Mouse (Mus musculus): ENCODE measurements around the gene Zic3.

Gene Zic3

DNA sequence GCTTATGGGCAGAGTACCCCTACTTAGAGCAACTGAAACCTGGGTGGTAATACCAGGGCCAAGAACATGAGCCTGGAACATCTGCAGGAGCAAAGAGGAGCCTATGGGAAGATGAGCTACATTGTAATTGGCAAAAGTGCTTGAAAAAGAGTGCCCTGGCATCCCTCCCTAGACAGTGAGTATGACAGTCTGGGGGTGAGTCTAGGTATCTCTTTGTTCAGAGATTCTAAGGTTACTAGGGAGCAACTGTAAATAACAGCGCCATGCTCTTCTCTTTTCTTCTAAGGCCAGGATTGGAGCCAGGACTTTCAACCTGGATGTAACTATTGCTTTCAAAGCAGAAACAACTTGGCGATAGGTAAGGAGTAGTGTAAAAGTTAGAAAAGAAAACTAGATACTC lies at the start of gene Zic3:
Zic3 (plus strand) TSS at position 301 of the 400 bp plus-strand sequence.
- no peak for DNase-seq (ENCODE audit: low read depth, low spot score)

DNA sequence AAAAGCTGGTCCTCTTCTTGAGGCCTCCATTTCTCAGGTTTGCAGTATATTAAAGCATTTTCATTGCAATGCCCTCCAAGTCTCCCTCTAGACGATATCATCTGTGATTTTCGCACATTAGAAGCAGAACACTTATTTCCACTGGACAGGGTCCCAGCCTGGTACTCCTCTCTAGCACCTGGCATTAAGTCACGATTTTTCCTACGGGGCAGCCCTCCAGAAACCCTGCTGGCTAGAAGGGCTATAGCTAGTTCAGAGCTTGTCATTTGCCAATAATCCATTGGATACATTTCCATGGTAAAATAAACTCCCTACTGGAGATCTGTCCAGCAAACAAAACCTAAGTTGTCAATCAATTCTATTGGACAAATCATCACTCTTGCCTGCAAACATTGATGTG lies 40.1 kb upstream of the Zic3 start:
- DNase-seq (ENCODE audit: low read depth, low spot score): no peak

DNA sequence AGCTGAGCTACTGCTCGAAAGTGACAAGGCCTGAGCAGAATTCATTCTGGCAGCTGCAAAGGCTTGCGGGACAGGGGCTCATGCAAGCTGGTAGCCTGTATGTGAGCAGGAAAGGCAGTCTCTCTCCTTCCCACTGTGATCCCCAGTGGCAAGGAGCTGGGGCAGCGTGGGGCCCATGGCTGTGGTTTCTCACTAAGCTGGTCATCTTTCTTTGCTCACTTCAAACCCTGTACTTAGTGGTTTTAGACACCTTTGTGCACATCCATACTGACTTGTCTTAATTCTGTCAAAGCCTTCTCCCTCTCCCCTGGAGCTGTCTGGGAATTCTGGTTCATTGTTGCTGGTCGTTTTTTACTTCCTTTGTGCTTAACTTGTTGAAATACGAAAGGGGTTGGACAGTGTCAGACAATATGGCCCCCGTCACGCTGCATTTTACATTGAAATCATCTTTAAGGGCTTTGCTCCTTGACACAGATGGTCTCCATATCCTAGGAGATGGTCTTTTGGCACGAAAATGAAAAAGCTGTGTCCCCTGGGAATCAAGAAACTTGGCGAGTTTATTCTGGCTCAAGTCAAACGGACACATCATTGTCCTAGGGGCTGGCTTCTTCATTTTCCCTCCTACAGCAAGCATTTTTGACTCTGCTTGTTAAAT lies 34.9 kb upstream of the Zic3 start:
- DNase-seq (ENCODE audit: low read depth, low spot score): no peak

DNA sequence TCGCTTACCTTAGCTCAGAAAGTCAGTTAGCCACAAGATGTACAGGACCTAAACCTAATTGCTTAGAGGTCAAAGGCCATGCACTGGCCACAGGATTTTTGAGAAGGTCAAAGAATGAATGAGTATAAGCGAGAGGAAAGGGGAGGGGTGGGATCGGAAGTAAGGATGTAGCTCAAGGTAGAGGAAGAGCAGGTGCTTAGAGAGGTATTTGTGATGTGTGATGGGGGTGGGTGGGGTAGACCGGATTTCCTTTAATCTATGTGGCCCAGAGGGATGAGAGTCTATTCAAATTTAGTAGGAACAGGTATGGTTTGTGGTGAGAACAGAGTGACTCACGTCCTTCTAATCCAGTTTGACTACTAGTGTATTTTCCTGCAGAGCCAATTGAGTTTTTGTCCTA lies 9.1 kb upstream of the Zic3 start:
- no peak for DNase-seq (ENCODE audit: low read depth, low spot score)

DNA sequence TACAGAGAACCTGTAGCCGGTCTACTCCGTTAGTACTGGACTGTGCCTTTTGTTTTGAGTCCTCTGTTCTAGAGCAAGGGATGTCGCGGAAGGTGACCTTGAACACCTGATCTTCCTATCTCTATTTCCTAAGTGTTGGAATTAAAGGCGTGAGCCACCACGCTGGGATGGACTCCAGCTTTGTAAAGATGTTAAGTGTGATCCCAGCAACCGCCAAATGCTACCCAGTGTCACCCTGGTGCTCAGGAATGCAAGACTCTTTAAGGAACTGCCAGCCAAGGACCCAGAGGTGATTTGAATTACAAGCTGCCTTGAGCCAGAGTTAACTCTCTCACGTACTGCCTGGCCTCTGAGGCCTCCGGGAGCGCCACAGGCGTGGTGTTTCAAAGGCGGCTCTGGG lies 8.4 kb upstream of the Zic3 start:
- DNase-seq (ENCODE audit: low read depth, low spot score): no peak

DNA sequence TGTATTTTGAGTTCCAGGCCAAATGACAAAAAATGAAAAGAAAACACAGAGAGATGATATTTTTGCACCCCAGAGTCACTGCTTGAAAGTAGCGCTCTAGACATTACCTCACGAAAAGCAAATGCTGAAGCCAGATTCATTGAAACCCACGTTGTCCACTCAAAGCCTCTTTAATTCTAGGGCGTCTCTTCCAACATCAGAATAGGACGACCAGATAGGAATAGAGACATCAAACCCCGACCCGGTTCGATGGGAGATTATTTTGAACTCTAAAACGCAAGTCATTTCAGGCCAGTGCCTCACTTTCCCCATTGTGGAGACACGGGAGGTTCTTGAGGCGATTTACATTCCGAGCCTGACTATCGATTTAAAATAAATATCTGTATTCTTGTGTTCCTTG lies 7.7 kb upstream of the Zic3 start:
- no peak for DNase-seq (ENCODE audit: low read depth, low spot score)

DNA sequence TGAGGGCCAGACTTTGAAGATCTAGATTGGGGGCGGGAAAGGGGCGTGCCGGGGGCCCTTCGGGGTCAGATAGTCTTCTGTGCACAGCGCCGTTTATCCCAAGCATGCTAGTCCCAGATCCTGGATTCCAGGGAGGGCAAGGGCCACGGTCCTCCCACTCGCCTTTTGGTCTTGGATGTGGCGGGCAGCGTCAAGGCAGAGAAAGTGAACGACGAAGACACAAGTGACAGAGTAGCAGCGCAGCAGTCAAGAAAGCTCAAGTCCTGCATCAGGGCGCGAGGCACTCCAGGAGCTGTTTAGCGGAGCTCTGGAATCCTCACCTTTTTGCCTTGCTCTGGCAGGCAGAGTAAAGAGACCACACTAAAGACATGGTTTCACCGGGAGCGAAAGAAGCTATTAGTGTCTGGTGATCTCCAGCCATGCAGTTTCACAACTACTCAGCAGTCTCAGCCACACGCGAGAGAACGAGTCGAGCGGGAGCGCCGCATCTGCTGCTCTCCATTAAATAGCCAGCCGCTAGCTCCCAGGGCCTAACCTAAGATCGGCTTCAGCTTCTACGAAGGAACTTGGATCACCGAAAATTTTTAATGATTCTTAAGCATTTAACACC lies 7.1 kb upstream of the Zic3 start:
- DNase-seq (ENCODE audit: low read depth, low spot score): no peak

DNA sequence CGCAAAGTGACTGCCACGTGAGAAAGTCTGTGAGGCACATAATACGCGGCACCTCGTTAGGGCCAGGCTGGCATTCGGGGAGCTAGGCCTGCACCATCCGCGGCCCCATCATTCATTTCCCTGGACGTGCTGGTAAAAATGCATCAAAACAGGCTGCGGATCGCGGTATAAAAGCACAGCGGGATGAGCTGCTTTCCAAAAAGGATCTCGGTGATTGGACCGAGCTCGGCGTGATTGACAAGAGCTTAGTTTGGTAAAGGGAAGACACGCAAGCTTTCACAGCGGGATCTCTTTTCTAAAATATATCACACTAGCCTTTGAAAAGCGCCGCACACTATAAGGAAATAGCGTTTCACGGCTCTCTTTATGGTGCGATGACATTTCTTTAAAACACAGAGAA lies 3.8 kb upstream of the Zic3 start:
- DNase-seq (ENCODE audit: low read depth, low spot score): no peak

DNA sequence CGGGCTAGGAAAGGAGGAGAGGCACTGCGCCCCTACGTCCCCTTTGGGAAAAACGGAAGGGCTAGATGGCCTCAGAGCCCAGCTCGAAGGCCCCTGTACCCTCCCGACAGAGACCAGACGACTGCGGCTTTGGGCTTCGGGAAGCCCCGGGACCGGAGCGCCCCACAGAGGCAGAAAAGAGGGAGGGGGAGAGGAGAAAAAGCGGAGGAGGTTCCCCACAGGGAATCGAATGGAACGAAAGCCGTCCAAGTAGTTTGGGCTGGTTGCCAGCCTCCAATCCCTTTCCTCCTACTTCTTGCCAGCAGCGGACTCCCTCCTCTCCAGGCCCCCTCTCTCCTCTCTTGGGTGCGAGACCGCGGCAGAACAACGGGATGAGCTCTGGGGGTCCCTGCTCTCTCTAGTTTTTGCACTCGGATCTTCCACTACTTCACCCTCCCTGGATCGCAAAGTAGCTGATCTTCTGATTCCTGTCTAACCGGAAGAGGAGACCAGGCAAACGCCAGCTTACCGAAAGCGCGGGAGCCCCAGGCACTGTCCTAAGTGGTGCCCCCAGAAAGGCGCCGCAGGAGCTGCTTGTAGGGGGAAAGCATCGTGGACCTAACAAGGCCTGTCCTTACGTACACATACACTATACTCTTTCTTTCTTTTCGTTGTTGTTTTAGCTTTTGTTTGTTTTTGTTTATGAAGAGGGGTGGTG lies 3.1 kb upstream of the Zic3 start:
- no peak for DNase-seq (ENCODE audit: low read depth, low spot score)

DNA sequence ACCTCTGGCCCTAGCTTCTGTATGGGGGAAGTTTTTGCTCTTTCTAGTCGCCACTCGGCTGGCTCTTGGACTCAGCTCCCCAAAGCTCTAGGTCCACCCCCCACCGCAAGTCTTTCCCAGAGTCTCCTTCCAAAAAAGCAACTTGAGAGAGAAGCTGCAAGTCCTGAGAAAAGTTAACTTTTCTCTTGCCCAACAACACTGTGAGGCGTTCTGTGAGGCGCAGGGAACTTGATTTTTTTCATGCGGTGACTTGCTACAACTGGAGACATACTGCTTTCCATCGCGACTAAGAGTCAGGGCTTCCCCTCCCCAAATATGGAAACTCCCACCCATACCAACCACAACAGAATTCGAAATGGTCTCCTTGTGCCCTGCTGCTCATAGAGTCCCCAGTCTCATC lies 5.1 kb downstream of the Zic3 start:
- no peak for DNase-seq (ENCODE audit: low read depth, low spot score)

DNA sequence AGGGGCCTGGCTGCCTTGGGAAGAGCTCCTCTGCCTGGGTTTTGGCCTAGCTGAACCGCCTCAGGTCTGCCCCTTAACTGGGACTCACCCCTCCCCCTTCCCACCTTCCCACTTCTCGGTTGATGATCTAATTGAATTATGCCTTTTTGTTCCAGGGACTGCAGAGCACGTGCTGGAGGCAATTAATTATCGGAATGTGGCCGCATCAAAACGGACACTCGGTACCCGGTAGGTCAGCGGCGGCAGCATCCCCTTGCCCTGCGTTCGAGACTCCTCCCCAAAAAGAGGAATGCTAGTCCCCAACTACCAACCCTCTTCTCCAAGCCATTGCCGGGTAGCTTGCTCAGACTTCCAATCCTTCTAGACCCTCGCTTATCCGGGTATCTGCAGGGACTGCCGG lies 5.6 kb downstream of the Zic3 start:
- no peak for DNase-seq (ENCODE audit: low read depth, low spot score)

DNA sequence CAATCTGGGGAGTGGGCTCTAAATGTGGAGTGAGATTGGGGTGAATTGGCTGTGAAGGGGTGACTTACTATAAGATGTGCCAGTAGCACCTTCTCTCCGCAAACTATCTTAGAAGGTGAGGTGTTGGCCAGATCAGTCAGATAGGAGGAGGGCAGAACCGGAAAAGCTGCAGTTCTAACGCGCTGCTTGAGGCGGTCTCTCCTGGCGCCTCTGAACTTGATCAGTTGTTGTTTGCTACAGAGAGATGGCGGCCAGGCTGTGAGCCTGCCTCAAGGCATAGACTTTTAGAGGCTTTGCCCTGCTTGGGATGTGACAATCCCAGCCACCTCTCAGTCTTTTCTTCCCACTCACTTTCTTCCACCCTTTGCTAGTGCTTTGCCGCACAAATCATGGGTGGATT lies 6.4 kb downstream of the Zic3 start:
- no peak for DNase-seq (ENCODE audit: low read depth, low spot score)

DNA sequence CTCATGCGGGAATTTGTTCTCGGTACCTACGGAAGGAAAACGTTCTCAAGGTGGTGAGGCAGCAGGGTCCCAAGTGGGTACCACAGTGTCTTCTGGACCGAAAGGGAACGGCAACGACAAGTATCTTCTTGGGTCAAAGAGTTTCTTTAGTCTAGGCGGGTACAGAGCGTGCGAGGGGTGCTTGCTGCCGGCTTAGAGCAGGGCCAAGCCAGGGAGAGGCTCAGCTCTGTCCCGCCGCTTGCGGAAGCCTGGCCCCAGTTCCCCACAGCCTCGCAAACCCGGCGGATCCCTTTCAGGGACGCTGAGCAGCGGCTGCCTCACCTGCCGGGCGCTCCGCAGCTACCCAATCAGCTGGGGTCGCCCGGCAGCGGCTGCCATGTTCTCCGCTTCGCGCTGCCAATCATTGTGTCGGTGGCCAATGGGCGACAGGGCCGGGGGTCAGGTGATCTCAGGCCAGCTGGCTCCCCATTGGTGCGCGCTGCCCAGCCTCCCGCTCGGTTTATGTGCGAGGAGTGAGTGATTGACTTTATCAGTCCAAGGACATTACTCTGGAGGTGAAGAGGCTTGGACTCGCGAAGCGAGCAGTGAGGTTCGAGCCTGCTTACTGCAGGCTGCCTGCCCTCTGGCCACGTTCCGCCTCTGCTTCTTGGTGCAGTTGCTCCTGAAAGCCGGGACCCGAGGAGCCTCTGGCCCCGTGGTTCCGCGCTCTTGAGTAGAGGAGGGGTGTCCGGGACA lies 7.8 kb downstream of the Zic3 start:
- DNase-seq (ENCODE audit: low read depth, low spot score): peak; percentile 18

DNA sequence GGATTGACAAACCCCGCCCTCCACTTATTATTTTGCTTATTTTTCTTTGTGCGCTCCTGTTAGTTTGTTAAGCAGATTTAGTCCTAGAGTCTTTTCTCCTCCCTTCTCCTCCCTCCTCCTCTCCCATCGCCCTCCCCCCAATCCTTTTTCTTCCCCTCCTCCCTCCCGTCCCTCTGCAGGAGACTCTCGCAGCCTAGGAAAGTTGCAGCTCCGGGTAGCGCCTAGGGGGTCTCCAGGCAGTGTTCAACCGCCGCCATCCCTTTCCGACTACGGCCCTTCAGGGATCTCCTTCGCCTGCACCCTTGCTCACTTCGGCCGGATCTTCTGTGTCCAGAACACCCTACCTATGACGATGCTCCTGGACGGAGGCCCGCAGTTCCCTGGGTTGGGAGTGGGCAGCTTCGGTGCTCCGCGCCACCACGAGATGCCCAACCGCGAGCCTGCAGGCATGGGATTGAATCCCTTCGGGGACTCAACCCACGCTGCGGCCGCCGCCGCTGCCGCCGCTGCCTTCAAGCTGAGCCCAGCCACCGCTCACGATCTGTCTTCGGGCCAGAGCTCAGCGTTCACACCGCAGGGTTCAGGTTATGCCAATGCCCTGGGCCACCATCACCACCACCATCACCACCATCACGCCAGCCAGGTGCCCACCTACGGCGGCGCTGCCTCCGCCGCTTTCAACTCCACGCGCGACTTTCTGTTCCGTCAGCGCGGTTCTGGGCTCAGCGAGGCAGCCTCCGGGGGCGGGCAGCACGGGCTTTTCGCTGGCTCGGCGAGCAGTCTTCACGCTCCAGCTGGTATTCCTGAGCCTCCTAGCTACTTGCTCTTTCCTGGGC lies 8.6 kb downstream of the Zic3 start:
- no peak for DNase-seq (ENCODE audit: low read depth, low spot score)

DNA sequence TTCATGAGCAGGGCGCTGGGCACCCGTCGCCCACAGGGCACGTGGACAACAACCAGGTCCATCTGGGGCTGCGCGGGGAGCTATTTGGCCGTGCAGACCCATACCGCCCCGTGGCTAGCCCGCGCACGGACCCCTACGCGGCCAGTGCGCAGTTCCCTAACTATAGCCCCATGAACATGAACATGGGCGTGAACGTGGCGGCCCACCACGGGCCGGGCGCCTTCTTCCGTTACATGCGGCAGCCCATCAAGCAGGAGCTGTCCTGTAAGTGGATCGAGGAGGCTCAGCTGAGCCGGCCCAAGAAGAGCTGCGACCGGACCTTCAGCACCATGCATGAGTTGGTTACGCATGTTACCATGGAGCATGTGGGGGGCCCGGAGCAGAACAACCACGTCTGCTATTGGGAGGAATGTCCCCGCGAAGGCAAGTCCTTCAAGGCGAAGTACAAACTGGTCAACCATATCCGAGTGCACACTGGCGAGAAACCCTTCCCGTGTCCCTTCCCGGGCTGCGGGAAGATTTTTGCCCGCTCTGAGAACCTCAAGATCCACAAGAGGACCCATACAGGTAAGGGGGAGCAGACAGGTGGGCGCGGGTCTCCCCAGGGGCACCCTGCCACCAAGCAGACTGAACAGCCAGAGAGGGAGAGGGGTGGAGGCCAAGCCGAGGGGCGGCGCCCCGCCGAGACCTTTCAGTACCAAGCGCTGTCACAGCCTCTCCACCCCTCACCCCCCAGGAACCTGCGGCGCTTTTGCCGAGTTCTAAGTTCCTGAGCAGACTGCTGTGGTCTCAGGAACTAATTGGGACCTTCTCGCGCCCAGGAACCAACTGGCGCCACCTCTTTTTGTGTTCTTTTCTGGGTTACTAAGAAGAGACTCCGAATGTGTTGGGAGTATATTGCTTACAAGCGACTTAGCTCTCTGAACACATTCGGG lies 9.4 kb downstream of the Zic3 start:
- DNase-seq (ENCODE audit: low read depth, low spot score): no peak

DNA sequence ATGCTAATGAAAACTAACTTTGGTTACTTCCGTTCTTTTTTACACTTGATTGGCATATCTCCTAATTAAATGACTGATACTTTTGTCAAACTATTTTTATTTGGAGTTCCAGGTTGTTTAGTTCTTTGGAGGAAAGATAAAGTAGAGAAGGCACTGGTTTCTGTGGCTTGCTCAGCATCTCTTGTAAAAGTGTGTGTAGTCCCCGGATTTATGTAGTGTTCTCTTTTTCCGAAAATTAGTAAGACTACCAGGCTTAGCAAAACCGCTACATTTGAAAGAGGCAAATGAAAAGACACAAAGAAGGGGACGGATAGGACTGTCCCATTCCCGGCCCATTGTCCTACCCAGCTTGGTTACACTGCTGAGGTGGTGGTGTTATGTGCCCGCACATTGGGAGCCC lies 10.1 kb downstream of the Zic3 start:
- no peak for DNase-seq (ENCODE audit: low read depth, low spot score)

DNA sequence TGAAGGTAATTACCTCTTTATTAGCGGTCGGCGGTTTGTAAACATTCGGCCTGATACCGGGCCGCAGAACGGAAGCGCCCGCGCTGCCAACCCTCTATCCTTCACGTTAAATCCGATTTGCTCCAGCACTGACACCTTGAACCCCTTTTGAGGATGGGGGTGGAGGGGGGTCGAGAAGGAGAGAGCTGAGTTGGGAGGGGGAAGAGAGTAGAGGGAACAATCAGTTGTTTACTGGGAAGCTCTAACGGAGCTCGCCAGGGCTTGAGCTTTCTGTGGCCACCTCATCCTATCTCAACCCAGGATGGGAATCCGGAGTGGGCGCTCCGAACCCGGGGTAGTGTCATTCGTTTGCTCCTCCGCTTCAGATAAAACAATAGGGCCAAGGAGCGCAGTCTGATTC lies 11.0 kb downstream of the Zic3 start:
- DNase-seq (ENCODE audit: low read depth, low spot score): no peak

DNA sequence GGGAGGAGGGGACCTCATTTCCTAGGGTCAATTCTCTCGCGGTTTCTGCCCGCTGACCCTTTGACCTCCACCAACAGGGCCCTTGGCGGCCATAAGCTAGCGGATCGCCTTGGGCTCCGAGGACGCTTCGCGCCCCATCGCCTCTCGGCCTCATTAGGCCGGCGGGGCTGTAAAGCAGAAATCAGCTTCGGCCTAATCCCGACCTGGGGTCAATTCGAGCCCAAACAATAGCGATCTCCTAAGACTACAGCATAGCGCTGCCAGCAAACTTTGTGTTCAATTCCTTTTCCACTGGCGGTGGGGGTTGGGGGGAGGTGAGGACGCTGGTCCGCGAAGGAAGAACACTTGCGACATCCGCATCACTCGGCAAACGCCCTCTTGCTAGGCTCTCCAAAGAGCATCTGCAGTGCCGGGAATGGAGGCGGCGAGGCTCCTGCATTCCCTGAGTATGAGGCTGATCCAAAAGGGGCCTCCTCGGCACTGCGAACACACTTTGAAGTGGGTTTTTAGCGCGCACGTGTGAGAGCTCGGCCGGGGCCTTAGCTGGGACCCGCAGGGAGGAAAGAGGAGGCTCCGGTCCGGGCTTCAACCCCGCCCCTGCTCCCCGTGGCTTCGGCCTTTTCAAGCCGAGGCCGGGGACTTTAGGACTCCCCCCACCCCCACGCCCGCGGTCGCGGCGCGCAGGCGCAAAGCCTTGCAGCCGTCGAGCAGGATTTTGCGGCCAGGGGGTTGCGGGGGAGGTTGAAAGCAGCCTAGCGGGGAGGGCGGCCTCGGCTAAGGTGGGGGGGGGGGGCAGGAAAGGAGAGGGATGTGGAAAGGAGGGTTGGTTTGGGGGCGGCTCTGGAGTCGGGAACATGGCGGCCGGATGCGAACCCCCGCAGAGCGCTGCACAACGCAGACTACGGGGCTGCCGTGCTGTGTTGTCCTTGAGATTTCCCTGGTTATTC lies 15.8 kb downstream of the Zic3 start:
- no peak for DNase-seq (ENCODE audit: low read depth, low spot score)

DNA sequence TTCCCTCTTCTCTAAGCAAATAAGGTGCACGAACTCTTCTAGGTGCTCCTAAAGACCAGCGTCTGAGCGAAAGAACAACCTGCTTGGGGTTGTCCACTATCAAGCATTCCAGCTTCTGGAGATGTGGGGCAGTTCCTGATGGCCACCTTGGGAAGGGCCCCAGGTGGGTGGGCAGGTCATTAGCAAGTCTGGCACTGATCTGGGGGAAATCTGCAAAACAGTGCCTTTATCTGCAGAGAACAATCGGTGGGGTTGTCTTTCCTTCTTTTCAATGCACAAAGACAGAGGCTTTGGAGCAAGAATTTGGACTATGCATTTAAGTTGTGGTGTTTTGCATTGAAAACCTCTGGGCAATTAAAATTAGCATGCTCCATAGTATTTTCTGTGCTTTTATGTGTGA lies 17.2 kb downstream of the Zic3 start:
- DNase-seq (ENCODE audit: low read depth, low spot score): no peak

All from retina, adult 2 months (tissue).